Mouse (Mus musculus) kidney, adult 8-10 months (tissue): Measurements from ENCODE around the gene Gm4312.
"Not testable (repeated sequence)": the region's sequence is repeated elsewhere in the genome, so short reads cannot be mapped to it uniquely, and the experiment has no call there.

Source experiments
- DNase-seq, 2 experiments: peaks; one replicate each; pipeline ENCODE4 v3.0.0; 2022

The Gm4312 gene

GRCm38 (mm10) chr10:100382460-100382859, at the start of gene Gm4312:
Gene Gm4312, minus strand, starts transcription at chr10:100382560.
- not testable (repeated sequence) for DNase-seq

- no peak for DNase-seq
These were observed 45.2 kb upstream of the Gm4312 start for GRCm38 (mm10) chr10:100427592-100427991.

- no peak for DNase-seq
These were observed 33.2 kb upstream of the Gm4312 start for GRCm38 (mm10) chr10:100415566-100415965.

- DNase-seq: not testable (repeated sequence)
These were observed 19.9 kb upstream of the Gm4312 start for GRCm38 (mm10) chr10:100402301-100402700.

GRCm38 (mm10) chr10:100361038-100361437, 21.3 kb downstream of the Gm4312 start, which contains the start of gene Gm4307:
Gene Gm4307, plus strand, starts transcription at chr10:100361338.
- not testable (repeated sequence) for DNase-seq

- DNase-seq: peak in 1 of 2 experiments; percentile 4
These were observed 25.5 kb downstream of the Gm4312 start for GRCm38 (mm10) chr10:100356841-100357240.

GRCm38 (mm10) chr10:100350793-100351192, 31.6 kb downstream of the Gm4312 start, which contains the start of gene Gm4305:
Gene Gm4305, plus strand, starts transcription at chr10:100351093.
- DNase-seq: not testable (repeated sequence)

GRCm38 (mm10) chr10:100345672-100346071, 36.7 kb downstream of the Gm4312 start, which contains the start of gene Gm4303:
Gene Gm4303, plus strand, starts transcription at chr10:100345972.
- DNase-seq: not testable (repeated sequence)

- DNase-seq: not testable (repeated sequence)
These were observed 41.8 kb downstream of the Gm4312 start, which contains the start of gene Gm4302 for GRCm38 (mm10) chr10:100340536-100340935. Gene Gm4302, plus strand, starts transcription at chr10:100340836.

- not testable (repeated sequence) for DNase-seq
These were observed 47.0 kb downstream of the Gm4312 start, which contains the start of gene Gm4301 for GRCm38 (mm10) chr10:100335376-100335775. Gene Gm4301, plus strand, starts transcription at chr10:100335676.
